Mouse (Mus musculus) olfactory bulb, adult 2 months (tissue): ENCODE data around the gene Ncstn.

ENCODE experiments used
- CTCF ChIP-seq: fragments of 200-500 bp; IDR thresholded peaks from 2 replicates; pipeline ENCODE4 v1.5.1; 2012; ENCODE audit warnings: low read depth, mild to moderate bottlenecking, low read length, moderate library complexity; ENCODE audit not compliant: insufficient read depth
- POLR2A ChIP-seq: fragments of 200-500 bp; IDR thresholded peaks from 2 replicates; pipeline ENCODE4 v1.6.1; 2012; ENCODE audit warnings: mild to moderate bottlenecking, low read depth, low read length, moderate library complexity; ENCODE audit not compliant: insufficient read depth

GRCm38 (mm10) chr1:172019339-172019738 lies 63.3 kb downstream of the Ncstn start:
- TF ChIP-seq CTCF (no peak), POLR2A (no peak)
